13 mouse cellular contexts compared by ENCODE assay signal in the genomic region with DNA sequence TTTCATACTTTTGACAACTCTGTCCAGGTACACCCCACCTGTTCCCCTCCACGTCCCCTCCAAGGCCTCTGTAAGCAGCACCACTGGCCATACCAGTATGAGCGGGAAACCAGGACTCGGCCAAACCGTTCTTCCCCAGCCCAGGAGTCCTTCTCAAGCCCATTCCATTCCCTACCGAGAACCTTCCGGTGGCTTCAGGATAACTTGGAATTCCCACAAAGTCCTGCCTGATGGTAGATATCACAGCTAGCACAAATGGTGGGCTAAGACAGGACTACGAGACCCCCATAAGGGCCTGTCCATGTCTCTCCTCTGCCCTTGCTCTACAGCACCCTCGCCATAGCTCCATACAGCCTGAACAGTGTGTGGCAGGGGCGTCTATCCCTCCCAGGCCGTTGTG.
"Had no signal": no experiment of that assay in that cellular context is flagged by ENCODE, and none has a peak within 500 bp of the region (broad histone marks: within the 10 kb centered on the region; RNA-seq: fewer than 3 reads in every experiment).

No protein-coding gene starts in this region.

- H3K36me3 ChIP-seq: liver, embryonic 13.5 days; neural tube, embryonic 12.5 days; neural tube, embryonic 15.5 days had no signal

- H3K9ac ChIP-seq: liver, embryonic 13.5 days; neural tube, embryonic 12.5 days; neural tube, embryonic 15.5 days had no signal

- H3K27ac ChIP-seq: liver, embryonic 13.5 days; neural tube, embryonic 12.5 days; neural tube, embryonic 15.5 days had no signal

- H3K4me2 ChIP-seq: liver, embryonic 13.5 days; midbrain, embryonic 11.5 days; neural tube, embryonic 12.5 days; neural tube, embryonic 15.5 days had no signal

- H3K9me3 ChIP-seq: liver, embryonic 13.5 days; neural tube, embryonic 15.5 days had no signal

- H3K4me3 ChIP-seq: liver, embryonic 13.5 days; neural tube, embryonic 12.5 days; neural tube, embryonic 15.5 days had no signal

- DNase-seq: kidney, adult 18-20 months; kidney, postnatal 4 days; liver, embryonic 13.5 days; lung, adult 2 months; lung, postnatal 14 days; lung, postnatal 4 days; midbrain, embryonic 14.5 days; retina, postnatal 1 day; right cerebral cortex, postnatal 25 days; thymus, postnatal 25 days had no signal
